Mouse (Mus musculus): ENCODE measurements around the gene Ttc25.
"Not testable (repeated sequence)": the region's sequence is repeated elsewhere in the genome, so short reads cannot be mapped to it uniquely, and the experiment has no call there.

DNA sequence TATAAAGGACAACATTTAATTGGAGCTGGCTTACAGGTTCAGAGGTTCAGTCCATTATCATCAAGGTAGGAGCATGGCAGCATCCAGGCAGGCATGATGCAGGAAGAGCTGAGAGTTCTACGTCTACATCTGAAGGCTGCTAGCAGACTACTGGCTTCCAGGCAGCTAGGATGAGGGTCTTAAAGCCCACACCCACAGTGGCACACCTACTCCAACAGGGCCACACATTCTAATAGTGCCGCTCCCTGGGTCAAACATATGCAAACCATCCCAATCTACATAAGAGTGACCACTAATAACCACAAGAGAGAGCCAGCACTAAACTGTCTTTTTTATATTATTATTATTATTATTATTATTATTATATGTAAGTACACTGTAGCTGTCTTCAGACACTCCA is 11.0 kb upstream of the Ttc25 start:
- not testable (repeated sequence) for TF ChIP-seq CTCF, EP300 (IDR thresholded peaks at IDR 0.05; ENCODE audit: low read depth)

All from liver, embryonic 14.5 days (tissue).